Mouse (Mus musculus) heart, embryonic 16.5 days (tissue): ENCODE results near the gene Ak5. TPM values are rescaled to one million over a fixed set of nuclear protein-coding genes. Genes with fewer than 3 reads are reported as not detected.
A peak's percentile ranks its signal among the peaks of the same experiment; 100 is the strongest.
"Not testable (repeated sequence)": the region's sequence is repeated elsewhere in the genome, so short reads cannot be mapped to it uniquely, and the experiment has no call there.

Source experiments
- ATAC-seq: fragments of 200-750 bp; cut with Nextera tagmentation; replicated peaks from 2 replicates; pipeline ENCODE4 v1.8.0; 2017; ENCODE audit warnings: moderate number of reproducible peaks; ENCODE audit not compliant: insufficient read depth, low FRiP score; ENCODE audit errors: extremely low read depth
- H3K27ac ChIP-seq: fragments of 300-500 bp; sonication (generic); 2 replicates; pipeline ENCODE4 v1.5.1; 2014; ENCODE audit warnings: mild to moderate bottlenecking, low read length, control low read depth, moderate library complexity
- H3K27me3 ChIP-seq: fragments of 300-500 bp; sonication (generic); 2 replicates; pipeline ENCODE4 v1.6.1; 2014; ENCODE audit warnings: low read length, mixed read lengths; ENCODE audit not compliant: control insufficient read depth, insufficient read depth
- H3K36me3 ChIP-seq: fragments of 300-500 bp; sonication (generic); 2 replicates; pipeline ENCODE4 v1.6.1; 2014; ENCODE audit not compliant: control insufficient read depth, insufficient read depth
- H3K4me1 ChIP-seq: fragments of 300-500 bp; sonication (generic); 2 replicates; pipeline ENCODE4 v1.6.1; 2014; ENCODE audit warnings: low read length, mixed read lengths; ENCODE audit not compliant: control insufficient read depth, insufficient read depth
- H3K4me2 ChIP-seq: fragments of 300-500 bp; sonication (generic); 2 replicates; pipeline ENCODE4 v1.6.1; 2014; ENCODE audit warnings: low read depth, mild to moderate bottlenecking, control low read depth, low read length
- H3K4me3 ChIP-seq: fragments of 300-500 bp; sonication (generic); 2 replicates; pipeline ENCODE4 v1.5.1; 2014; ENCODE audit warnings: mild to moderate bottlenecking, control low read depth, low read length
- H3K9ac ChIP-seq: fragments of 300-500 bp; sonication (generic); 2 replicates; pipeline ENCODE4 v1.6.1; 2014; ENCODE audit warnings: low read length, control low read depth
- H3K9me3 ChIP-seq: fragments of 300-500 bp; sonication (generic); replicated peaks from 2 replicates; pipeline ENCODE4 v1.6.1; 2016; ENCODE audit warnings: low read length; ENCODE audit not compliant: control insufficient read depth
- WGBS: fragments of 180-500 bp; shearing (Covaris S2); extraction: QIAGEN DNeasy Blood & Tissue Kit; methylation state at CpG from one replicate; pipeline ENCODE4 v1.1.7; 2014; 5-methylcytosine and 5-hydroxymethylcytosine counted together
- polyA plus RNA-seq: library from polyadenylated mRNA; unstranded; fragments of >200 nt; fragmentation: Nextera tagmentation; extraction: Ambion mirVana; gene quantifications from 2 replicates; pipeline ENCODE4 v1.2.1, GENCODE M21; 2015

Ak5 gene
- polyA plus RNA-seq, 1 experiment from 2014 or later, result 1.4 TPM

DNA sequence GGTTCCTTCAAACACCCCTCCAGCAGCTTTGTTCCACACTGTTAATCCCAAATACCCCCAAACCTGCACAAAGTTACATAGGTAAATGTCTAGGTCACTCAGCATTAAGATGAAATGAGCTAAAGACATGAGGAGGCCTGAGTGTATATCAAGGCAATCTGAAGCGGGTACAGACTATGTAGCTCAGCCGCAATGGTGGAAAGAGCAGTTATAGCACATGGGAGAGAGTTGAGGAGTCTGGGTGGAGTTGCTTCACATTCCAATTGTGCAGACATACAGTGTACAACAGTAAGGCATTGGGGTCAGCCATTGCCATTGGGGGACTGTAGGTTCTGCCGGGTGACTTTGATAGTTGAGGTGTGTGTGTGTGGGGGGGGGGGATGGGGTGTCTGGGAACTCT lies 203.7 kb downstream of the Ak5 start:
- no peak overlapping the region for H3K27ac ChIP-seq
- no peak overlapping the region for H3K4me2 ChIP-seq
- peaks cover 3% of the 10 kb centered on the region; the same call in 1 of the 2 replicates for H3K36me3 ChIP-seq
- no peak overlapping the region for H3K9ac ChIP-seq
- H3K9me3 ChIP-seq, result no peaks in the 10 kb centered on the region
- WGBS, result 93% methylated on average over 3 of the region's 3 CpGs
- no peak for ATAC-seq
- H3K4me3 ChIP-seq, result no peak overlapping the region
- peaks cover 27% of the 10 kb centered on the region for H3K4me1 ChIP-seq
- no peaks in the 10 kb centered on the region for H3K27me3 ChIP-seq

DNA sequence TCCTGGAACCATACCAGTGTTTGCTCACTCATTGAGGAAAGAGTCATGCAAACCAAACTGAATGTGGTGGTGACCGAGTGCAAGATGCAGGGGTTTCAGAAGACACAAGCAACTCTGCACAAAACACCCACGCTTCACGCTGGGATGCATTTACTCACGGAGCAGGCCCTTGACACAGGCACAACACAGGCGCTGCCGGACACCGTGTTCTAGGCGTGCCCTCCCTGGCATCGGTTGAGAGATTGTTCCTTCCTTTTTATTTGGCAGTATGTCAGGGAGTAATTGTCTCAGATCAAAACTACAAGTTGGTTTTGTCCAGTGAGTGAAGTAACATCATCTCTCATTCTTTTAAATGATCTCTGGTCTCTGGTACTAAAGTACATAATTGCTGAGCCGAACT lies 205.3 kb downstream of the Ak5 start:
- Histone ChIP-seq H3K27ac (no peak overlapping the region), H3K9me3 (no peaks in the 10 kb centered on the region), H3K36me3 (peaks cover 3% of the 10 kb centered on the region; the same call in 1 of the 2 replicates), H3K4me1 (peaks cover 21% of the 10 kb centered on the region), H3K27me3 (no peaks in the 10 kb centered on the region), H3K4me3 (no peak overlapping the region), H3K9ac (no peak overlapping the region), H3K4me2 (no peak overlapping the region)
- no peak for ATAC-seq
- 87% methylated on average over 10 of the region's 10 CpGs for WGBS

- no peak for ATAC-seq
- Histone ChIP-seq H3K9ac (no peak overlapping the region), H3K4me2 (no peak overlapping the region), H3K9me3 (no peaks in the 10 kb centered on the region), H3K27me3 (no peaks in the 10 kb centered on the region), H3K4me3 (no peak overlapping the region), H3K27ac (no peak overlapping the region), H3K4me1 (peaks cover 26% of the 10 kb centered on the region), H3K36me3 (peaks cover 9% of the 10 kb centered on the region)
- WGBS, result 74% methylated on average over 10 of the region's 10 CpGs
Measured at GRCm38 (mm10) chr3:152462038-152462547, 206.1 kb downstream of the Ak5 start.

- H3K9me3 ChIP-seq, result no peaks in the 10 kb centered on the region
- H3K4me3 ChIP-seq, result no peak overlapping the region
- H3K9ac ChIP-seq, result no peak overlapping the region
- peaks cover 20% of the 10 kb centered on the region for H3K36me3 ChIP-seq
- no peak overlapping the region for H3K27ac ChIP-seq
- peaks cover 15% of the 10 kb centered on the region for H3K4me1 ChIP-seq
- no peak overlapping the region for H3K4me2 ChIP-seq
- no peaks in the 10 kb centered on the region for H3K27me3 ChIP-seq
- 51% methylated on average over 4 of the region's 4 CpGs for WGBS
- ATAC-seq, result no peak
Measured at GRCm38 (mm10) chr3:152460802-152461201, 207.4 kb downstream of the Ak5 start.

DNA sequence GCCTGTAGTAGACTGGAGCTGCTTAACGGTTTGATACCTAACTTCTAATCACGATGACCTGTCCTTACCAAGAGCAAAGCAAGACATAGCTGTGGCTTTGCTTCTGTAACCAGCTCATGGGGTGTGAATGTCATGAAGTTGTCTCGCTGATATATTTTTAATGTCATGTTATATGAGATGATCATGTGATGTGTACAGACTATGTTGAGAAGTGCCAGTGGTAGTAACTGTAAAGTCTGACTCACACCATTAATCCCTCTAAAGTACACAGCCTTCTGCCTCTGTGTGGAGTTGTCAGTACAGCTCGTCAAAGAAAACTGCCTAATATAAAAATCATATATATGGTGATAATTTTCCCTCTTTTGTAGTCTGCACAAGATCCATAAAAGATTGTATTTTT lies 209.3 kb downstream of the Ak5 start:
- H3K4me3 ChIP-seq, H3K9ac ChIP-seq, ATAC-seq, H3K4me2 ChIP-seq, H3K27me3 ChIP-seq, H3K27ac ChIP-seq, H3K9me3 ChIP-seq, H3K4me1 ChIP-seq: not testable (repeated sequence)
- H3K36me3 ChIP-seq, result peaks cover 32% of the 10 kb centered on the region
- WGBS, result 89% methylated on average over 4 of the region's 4 CpGs

DNA sequence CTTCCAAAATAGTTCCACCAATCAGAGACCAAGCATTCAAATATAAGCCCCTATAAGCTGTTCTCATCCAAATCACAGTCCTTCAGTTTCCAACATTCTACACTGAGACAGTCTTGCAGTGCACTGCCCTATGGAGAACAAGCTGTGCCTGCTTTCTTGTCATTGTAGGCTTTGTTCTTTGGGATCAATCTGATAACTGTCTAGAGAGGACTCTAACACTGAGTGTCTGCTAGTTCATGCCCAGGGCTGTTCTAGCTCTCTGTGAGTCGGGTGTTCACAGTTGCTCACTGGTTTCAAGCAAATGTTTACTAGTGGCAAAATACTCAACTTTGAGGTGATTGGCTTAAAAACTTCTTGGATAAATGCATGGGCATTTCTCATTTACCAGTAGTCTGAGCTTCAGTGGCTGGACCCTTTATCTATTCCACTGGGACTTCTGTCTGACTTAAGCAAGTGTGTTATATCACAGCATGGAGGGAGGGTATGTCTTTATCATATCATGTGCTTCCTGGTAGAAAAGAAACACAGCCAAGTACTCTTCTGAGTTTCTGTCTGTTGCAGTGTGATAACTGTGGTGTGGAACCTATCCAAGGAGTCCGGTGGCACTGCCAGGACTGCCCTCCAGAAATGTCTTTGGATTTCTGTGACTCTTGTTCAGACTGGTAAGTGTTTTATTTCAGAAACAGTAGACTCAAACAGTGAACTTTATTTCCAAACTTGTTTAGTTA lies 210.7 kb downstream of the Ak5 start:
- no peak overlapping the region for H3K4me2 ChIP-seq
- H3K9me3 ChIP-seq, result no peaks in the 10 kb centered on the region
- H3K4me3 ChIP-seq, result no peak overlapping the region
- H3K36me3 ChIP-seq, result peaks cover 34% of the 10 kb centered on the region
- peak; percentile 74 for ATAC-seq
- H3K9ac ChIP-seq, result no peak overlapping the region
- peaks cover 9% of the 10 kb centered on the region for H3K4me1 ChIP-seq
- H3K27me3 ChIP-seq, result no peaks in the 10 kb centered on the region
- H3K27ac ChIP-seq, result peak overlapping the region; percentile 81
- WGBS, result 56% methylated on average over 2 of the region's 2 CpGs

- 73% methylated on average over 2 of the region's 4 CpGs for WGBS
- peaks cover 6% of the 10 kb centered on the region for H3K4me1 ChIP-seq
- H3K4me2 ChIP-seq, result no peak overlapping the region
- H3K4me3 ChIP-seq, result no peak overlapping the region
- no peak overlapping the region for H3K27ac ChIP-seq
- no peaks in the 10 kb centered on the region for H3K27me3 ChIP-seq
- ATAC-seq, result no peak
- no peak overlapping the region for H3K9ac ChIP-seq
- H3K36me3 ChIP-seq, result peaks cover 43% of the 10 kb centered on the region
- no peaks in the 10 kb centered on the region for H3K9me3 ChIP-seq
Measured at GRCm38 (mm10) chr3:152453163-152453562, 215.0 kb downstream of the Ak5 start.

DNA sequence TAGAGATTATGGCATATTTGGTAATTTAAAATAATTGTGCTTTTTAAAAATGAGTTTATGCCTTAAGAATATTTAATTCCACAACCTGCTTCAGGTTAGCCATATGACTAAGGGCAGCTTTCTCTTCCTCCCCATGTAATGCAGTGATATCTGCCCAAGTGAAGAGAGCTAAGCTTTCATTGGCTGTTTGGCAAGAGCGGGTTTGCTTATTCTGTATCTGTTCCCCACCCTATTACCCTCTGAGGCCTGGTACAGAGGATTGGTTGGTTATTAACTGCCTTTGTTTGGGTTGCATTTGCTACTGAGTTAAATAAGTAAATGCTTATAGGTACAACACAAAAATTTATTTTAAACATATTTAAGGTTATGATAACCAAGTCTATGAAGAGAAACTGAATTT lies 221.2 kb downstream of the Ak5 start:
- Histone ChIP-seq H3K27ac (no peak overlapping the region), H3K9me3 (no peaks in the 10 kb centered on the region), H3K4me2 (no peak overlapping the region), H3K4me1 (no peaks in the 10 kb centered on the region), H3K9ac (no peak overlapping the region), H3K27me3 (no peaks in the 10 kb centered on the region), H3K4me3 (no peak overlapping the region), H3K36me3 (peaks cover 11% of the 10 kb centered on the region)
- no peak for ATAC-seq
- WGBS, result 94% methylated on average over 1 of the region's 1 CpGs

GRCm38 (mm10) chr3:152444114-152444513 lies 224.0 kb downstream of the Ak5 start:
- Histone ChIP-seq H3K27ac (no peak overlapping the region), H3K9me3 (no peaks in the 10 kb centered on the region), H3K4me3 (no peak overlapping the region), H3K4me1 (0 out of 2 replicates have a peak, but pooled peaks cover 3% of the 10 kb centered on the region), H3K27me3 (no peaks in the 10 kb centered on the region), H3K4me2 (no peak overlapping the region), H3K9ac (no peak overlapping the region), H3K36me3 (0 out of 2 replicates have a peak, but pooled peaks cover 4% of the 10 kb centered on the region)
- WGBS, result 78% methylated on average over 3 of the region's 3 CpGs
- no peak for ATAC-seq
